Mouse (Mus musculus): ENCODE results near the gene Shmt1.

- TF ChIP-seq CTCF (IDR thresholded peaks at IDR 0.05; ENCODE audit: borderline replicate concordance, extremely low read depth, insufficient read depth, insufficient read length) (no peak), POLR2A (IDR thresholded peaks at IDR 0.05; ENCODE audit: borderline replicate concordance, extremely low read depth, insufficient read depth, insufficient read length, poor library complexity, severe bottlenecking) (no peak)
These were observed 3.0 kb downstream of the Shmt1 start for GRCm38 (mm10) chr11:60808286-60809070.
